In genomic region chr9:120808741-120809425, GRCm38 (mm10) we compare ENCODE assay signal across 19 mouse cellular contexts.
DNase-seq lines count a peak whose midpoint lies in the region; ATAC-seq lines count a peak whose summit lies in the region.
"Had no signal": no experiment of that assay in that cellular context is flagged by ENCODE, and none has a peak within 500 bp of the region (broad histone marks: within the 10 kb centered on the region; RNA-seq: fewer than 3 reads in every experiment).

No protein-coding gene starts in this region.

- no peak for ATAC-seq in cerebellum, adult (ENCODE audit: insufficient number of reproducible peaks, low FRiP score, low TSS enrichment)
- ATAC-seq: forebrain, postnatal 0 days had no signal

- peak; percentile 27 for DNase-seq in cerebellum, adult 11 months
- peak; percentile 12 to 23 for DNase-seq in left cerebral cortex, adult 18-20 months (ENCODE audit: low spot score in 2 of 2)
- DNase-seq in left cerebral cortex, adult 11 months (ENCODE audit: low spot score) = no peak
- DNase-seq in brain, adult 2 months (ENCODE audit: low read depth, low spot score) = peak; percentile 61
- DNase-seq in cerebellum, adult 9-11 months = peak; percentile 61
- DNase-seq in natural killer cell, adult 2 months (ENCODE audit: low spot score in 2 of 2) = no peak
- no peak for DNase-seq in gastrocnemius, postnatal 4 days (ENCODE audit: low spot score in 2 of 2)
- DNase-seq: adrenal gland, postnatal 10 days; forebrain, postnatal 0 days; heart, postnatal 10 days; kidney, adult 11 months; kidney, postnatal 25 days; liver; lung, adult 2 months; lung, postnatal 10 days; midbrain, embryonic 14.5 days; retina, postnatal 1 day; thymus, postnatal 25 days had no signal

Comparison
In these comparisons a context has a peak if more than half of its experiments do, and no peak if none do; other contexts are left out.
1. DNase-seq: peak in cerebellum, adult 11 months (single experiment), left cerebral cortex, adult 18-20 months (2 of 2), brain, adult 2 months (single experiment) and cerebellum, adult 9-11 months (single experiment); none in left cerebral cortex, adult 11 months (single experiment), natural killer cell, adult 2 months (0 of 2) and gastrocnemius, postnatal 4 days (0 of 2).